Mouse (Mus musculus) CH12.LX (cell line): ENCODE results near the gene Itgam. TPM values are rescaled to one million over a fixed set of nuclear protein-coding genes. Genes with fewer than 3 reads are reported as not detected.

Source experiments
- DNase-seq: peaks from one replicate; pipeline ENCODE4 v3.0.0-alpha.2; 2013; ENCODE audit errors: extremely low read depth
- H3K27ac ChIP-seq: 2 replicates; pipeline ENCODE4 v1.5.1; 2012; ENCODE audit warnings: low read depth, mild to moderate bottlenecking, control low read depth, moderate library complexity; ENCODE audit not compliant: insufficient read depth
- H3K27me3 ChIP-seq: replicated peaks from 2 replicates; pipeline ENCODE3; 2012; ENCODE audit warnings: inconsistent platforms
- H3K36me3 ChIP-seq, 2 experiments: replicated peaks in 1 of 2; 2 replicates each; pipeline versions ENCODE3 to v1.6.1; 2012; ENCODE audit warnings: inconsistent platforms in 1 of 2, low read length in 1 of 2, mild to moderate bottlenecking in 1 of 2, mixed read lengths in 1 of 2, moderate library complexity in 1 of 2; ENCODE audit not compliant: control insufficient read depth in 1 of 2, insufficient read depth in 1 of 2
- H3K4me1 ChIP-seq, 2 experiments: 2 replicates each; pipeline ENCODE4 v1.6.1; 2012; ENCODE audit warnings: inconsistent platforms in 1 of 2, moderate library complexity in 1 of 2; ENCODE audit not compliant: insufficient read depth in 2 of 2, control insufficient read depth in 1 of 2
- H3K4me2 ChIP-seq: 2 replicates; pipeline ENCODE4 v1.6.1; 2012; ENCODE audit warnings: low read depth, mild to moderate bottlenecking, control low read depth; ENCODE audit not compliant: poor library complexity, insufficient read depth, severe bottlenecking
- H3K4me3 ChIP-seq, 3 experiments: fragments of 150-350 bp in 1 of 3; sonication (generic) in 1 of 3; replicated peaks in 1 of 3; 2 replicates each; pipeline versions ENCODE3 to v1.5.1; 2011 to 2012; ENCODE audit warnings: low read depth in 2 of 3, low read length in 2 of 3, mild to moderate bottlenecking in 2 of 3, moderate library complexity in 2 of 3, control low read depth in 1 of 3, improper control_type of control experiment in 1 of 3, inconsistent platforms in 1 of 3, mixed read lengths in 1 of 3; ENCODE audit not compliant: poor library complexity in 1 of 3
- H3K79me2 ChIP-seq: replicated peaks from 2 replicates; pipeline ENCODE4 v1.6.1; 2012; ENCODE audit warnings: mild to moderate bottlenecking, moderate library complexity; ENCODE audit not compliant: control insufficient read depth, poor library complexity, insufficient read depth, severe bottlenecking; ENCODE audit errors: extremely low read depth
- H3K9ac ChIP-seq: 2 replicates; pipeline ENCODE4 v1.6.1; 2012; ENCODE audit warnings: low read depth, mild to moderate bottlenecking, control low read depth, moderate library complexity; ENCODE audit not compliant: insufficient read depth
- H3K9me3 ChIP-seq: replicated peaks from 2 replicates; pipeline ENCODE3; 2012; ENCODE audit warnings: low read length, inconsistent platforms, mixed read lengths
- BHLHE40 ChIP-seq: IDR thresholded peaks from 2 replicates; pipeline ENCODE4 v1.6.1; 2011; ENCODE audit warnings: mild to moderate bottlenecking, low read depth, low read length, improper control_type of control experiment
- CHD1 ChIP-seq: IDR thresholded peaks from 2 replicates; pipeline ENCODE4 v1.6.1; 2012; ENCODE audit warnings: low read depth, low read length, improper control_type of control experiment, inconsistent platforms
- CHD2 ChIP-seq: IDR thresholded peaks from 2 replicates; pipeline ENCODE4 v1.6.1; 2011; ENCODE audit warnings: low read length, improper control_type of control experiment
- CTCF ChIP-seq, 2 experiments: IDR thresholded peaks in 1 of 2; conservative IDR thresholded peaks in 1 of 2; 2 replicates each; pipeline ENCODE4 v1.5.1; 2011 to 2012; ENCODE audit warnings: low read depth in 2 of 2, low read length in 2 of 2, improper control_type of control experiment in 1 of 2, inconsistent platforms in 1 of 2, mild to moderate bottlenecking in 1 of 2, moderate library complexity in 1 of 2
- E2F4 ChIP-seq: IDR thresholded peaks from 2 replicates; pipeline ENCODE4 v1.6.1; 2011; ENCODE audit warnings: low read depth, low read length, improper control_type of control experiment; ENCODE audit not compliant: insufficient replicate concordance
- EP300 ChIP-seq: IDR thresholded peaks from 2 replicates; pipeline ENCODE4 v1.6.1; 2011; ENCODE audit warnings: low read length, improper control_type of control experiment
- ETS1 ChIP-seq: conservative IDR thresholded peaks from 2 replicates; pipeline ENCODE4 v1.6.1; 2012; ENCODE audit warnings: low read depth, mild to moderate bottlenecking, inconsistent platforms, low read length, improper control_type of control experiment, moderate library complexity
- HCFC1 ChIP-seq: IDR thresholded peaks from 2 replicates; pipeline ENCODE4 v1.6.1; 2012; ENCODE audit warnings: low read depth, mild to moderate bottlenecking, inconsistent platforms, low read length, improper control_type of control experiment
- IRF4 ChIP-seq: IDR thresholded peaks from 2 replicates; pipeline ENCODE4 v1.6.1; 2014; ENCODE audit warnings: low read depth, mild to moderate bottlenecking, inconsistent platforms, low read length, improper control_type of control experiment
- JUN ChIP-seq: IDR thresholded peaks from 2 replicates; pipeline ENCODE4 v1.6.1; 2011; ENCODE audit warnings: low read depth, mild to moderate bottlenecking, low read length, improper control_type of control experiment, moderate library complexity; ENCODE audit not compliant: insufficient read depth
- JUND ChIP-seq: conservative IDR thresholded peaks from 2 replicates; pipeline ENCODE4 v1.6.1; 2011; ENCODE audit warnings: low read depth, low read length, improper control_type of control experiment
- KAT2A ChIP-seq: IDR thresholded peaks from 2 replicates; pipeline ENCODE4 v1.6.1; 2012; ENCODE audit warnings: low read length, improper control_type of control experiment, inconsistent platforms; ENCODE audit not compliant: insufficient replicate concordance
- MAFK ChIP-seq: IDR thresholded peaks from 2 replicates; pipeline ENCODE4 v1.6.1; 2011; ENCODE audit warnings: low read length, improper control_type of control experiment; ENCODE audit not compliant: insufficient replicate concordance
- MAX ChIP-seq: IDR thresholded peaks from 2 replicates; pipeline ENCODE4 v1.6.1; 2011; ENCODE audit warnings: low read length, improper control_type of control experiment
- MEF2A ChIP-seq: IDR thresholded peaks from 2 replicates; pipeline ENCODE4 v1.6.1; 2014; ENCODE audit warnings: low read depth, mild to moderate bottlenecking, inconsistent platforms, low read length, improper control_type of control experiment, borderline replicate concordance
- NELFE ChIP-seq: IDR thresholded peaks from 2 replicates; pipeline ENCODE4 v1.6.1; 2011; ENCODE audit warnings: low read depth, low read length, improper control_type of control experiment
- NRF1 ChIP-seq: IDR thresholded peaks from 2 replicates; pipeline ENCODE4 v1.6.1; 2014; ENCODE audit warnings: low read depth, mild to moderate bottlenecking, inconsistent platforms, low read length, improper control_type of control experiment, moderate library complexity
- RCOR1 ChIP-seq: conservative IDR thresholded peaks from 2 replicates; pipeline ENCODE4 v1.6.1; 2012; ENCODE audit warnings: low read depth, mild to moderate bottlenecking, inconsistent platforms, low read length, improper control_type of control experiment
- SIN3A ChIP-seq: IDR thresholded peaks from 2 replicates; pipeline ENCODE4 v1.6.1; 2012; ENCODE audit warnings: low read length, improper control_type of control experiment, inconsistent platforms
- SMC3 ChIP-seq: IDR thresholded peaks from 2 replicates; pipeline ENCODE4 v1.6.1; 2011; ENCODE audit warnings: low read depth, low read length, improper control_type of control experiment
- TBP ChIP-seq: conservative IDR thresholded peaks from 2 replicates; pipeline ENCODE4 v1.6.1; 2011; ENCODE audit warnings: low read depth, low read length, improper control_type of control experiment
- TCF12 ChIP-seq: IDR thresholded peaks from 2 replicates; pipeline ENCODE4 v1.6.1; 2014; ENCODE audit warnings: low read depth, mild to moderate bottlenecking, inconsistent platforms, low read length, improper control_type of control experiment
- UBTF ChIP-seq: IDR thresholded peaks from 2 replicates; pipeline ENCODE4 v1.6.1; 2012; ENCODE audit warnings: low read depth, mild to moderate bottlenecking, inconsistent platforms, low read length, improper control_type of control experiment, moderate library complexity
- ZKSCAN1 ChIP-seq: IDR thresholded peaks from 2 replicates; pipeline ENCODE4 v1.6.1; 2012; ENCODE audit warnings: low read depth, inconsistent platforms, low read length, improper control_type of control experiment, borderline replicate concordance
- dilution Hi-C: fragments of 300-500 bp; cut with MboI; formaldehyde crosslinking; loops from 2 replicates; pipeline ENCODE4 v1.14.3; 2020; ENCODE audit warnings: low sequenced_read_pairs; ENCODE audit not compliant: extremely low pct_unique_long_range_greater_than_20kb, extremely low pct_ligation_motif_present
- in situ Hi-C: fragments of 300-500 bp; cut with MboI; formaldehyde crosslinking; loops from 3 replicates; pipeline ENCODE4 v1.14.3; 2019; ENCODE audit warnings: low sequenced_read_pairs, low pct_ligation_motif_present, low pct_unique_long_range_greater_than_20kb, mixed read lengths
- polyA plus RNA-seq: library from polyadenylated mRNA; unstranded; fragments of >175 nt; gene quantifications from 2 replicates; pipeline ENCODE4 v1.2.1, GENCODE M21; 2012; ENCODE audit warnings: low read depth; ENCODE audit not compliant: insufficient read length
- total RNA-seq, 2 experiments: library from RNA; depleted of rRNA; stranded (reverse); fragments of 300-350 nt in 1 of 2; fragments of >200 nt in 1 of 2; gene quantifications; 2 replicates each; pipeline ENCODE4 v1.2.3; 2012 to 2014

Itgam gene
- total and polyA plus RNA-seq, 3 experiments: 0.13 to 1.1 (median 0.48) TPM

- no peak overlapping the region for H3K4me3 ChIP-seq
- peaks cover 6 to 23% of the 10 kb centered on the region in 2 experiments for H3K4me1 ChIP-seq
- DNase-seq: no peak
- no peaks in the 10 kb centered on the region for H3K79me2 ChIP-seq
- no peaks in the 10 kb centered on the region for H3K36me3 ChIP-seq
- in situ Hi-C loops (no loop called here), dilution Hi-C loops (no loop called here)
- peak; percentile 44; the same call in 1 of the 2 replicates for TF ChIP-seq ETS1
- 0 out of 4 replicates have a peak, but pooled peaks of 1 of the 2 experiments have one; percentile 27 for TF ChIP-seq CTCF (conservative IDR thresholded peaks at IDR 0.05 in 1 of 2, IDR thresholded peaks at IDR 0.05 in 1 of 2; ENCODE audit: low read depth in 2 of 2, low read length in 2 of 2)
- no peak for TF ChIP-seq MAX
- H3K9ac ChIP-seq: no peak overlapping the region
- no peak overlapping the region for H3K27ac ChIP-seq
- no peaks in the 10 kb centered on the region for H3K27me3 ChIP-seq
- H3K9me3 ChIP-seq: no peaks in the 10 kb centered on the region
- no peak overlapping the region for H3K4me2 ChIP-seq
Observed at GRCm38 (mm10) chr7:128044142-128044785, 18.2 kb upstream of the Itgam start.

GRCm38 (mm10) chr7:128045640-128046039 lies 16.8 kb upstream of the Itgam start:
- Histone ChIP-seq H3K4me1 (peaks cover 12 to 36% of the 10 kb centered on the region in 2 experiments), H3K4me2 (no peak overlapping the region), H3K9me3 (no peaks in the 10 kb centered on the region), H3K79me2 (no peaks in the 10 kb centered on the region), H3K27me3 (no peaks in the 10 kb centered on the region), H3K36me3 (no peaks in the 10 kb centered on the region), H3K4me3 (no peak overlapping the region), H3K9ac (no peak overlapping the region), H3K27ac (no peak overlapping the region)
- DNase-seq: no peak
- in situ Hi-C loops: no loop called here
- dilution Hi-C loops: no loop called here
- TF ChIP-seq UBTF: no peak
- TF ChIP-seq HCFC1: no peak
- TF ChIP-seq IRF4: no peak
- no peak for TF ChIP-seq TCF12
- TF ChIP-seq JUN: no peak

GRCm38 (mm10) chr7:128048819-128049218 lies 13.6 kb upstream of the Itgam start:
- in situ Hi-C loops (no loop called here), dilution Hi-C loops (no loop called here)

More at GRCm38 (mm10) chr7:128048819-128049218, 13.6 kb upstream of the Itgam start:
- Histone ChIP-seq H3K9ac (0 out of 2 replicates have a peak overlapping the region, but pooled peaks have one; percentile 51), H3K36me3 (no peaks in the 10 kb centered on the region), H3K27ac (peak overlapping the region; percentile 71), H3K4me3 (peak overlapping the region in 2 of 3 experiments; percentile 19 to 21), H3K27me3 (no peaks in the 10 kb centered on the region), H3K79me2 (no peaks in the 10 kb centered on the region), H3K4me1 (peaks cover 18 to 51% of the 10 kb centered on the region in 2 experiments), H3K4me2 (peak overlapping the region; percentile 92), H3K9me3 (peaks cover 4% of the 10 kb centered on the region)
- DNase-seq: peak; percentile 71
- no peak for TF ChIP-seq SMC3
- TF ChIP-seq NRF1: no peak
- TF ChIP-seq CHD2: no peak
- peak; percentile 30; the same call in 1 of the 2 replicates for TF ChIP-seq JUND
- TF ChIP-seq EP300: peak; percentile 87
- TF ChIP-seq CHD1: no peak
- no peak for TF ChIP-seq NELFE
- TF ChIP-seq IRF4: peak; percentile 87
- peak; percentile 59 for TF ChIP-seq MEF2A
- no peak for TF ChIP-seq E2F4
- no peak for TF ChIP-seq ZKSCAN1
- TF ChIP-seq TBP: 0 out of 2 replicates have a peak, but pooled peaks have one; percentile 25
- TF ChIP-seq KAT2A: no peak
- TF ChIP-seq MAFK: no peak
- 0 out of 2 replicates have a peak, but pooled peaks have one; percentile 22 for TF ChIP-seq ETS1
- 0 out of 2 replicates have a peak, but pooled peaks have one; percentile 20 for TF ChIP-seq BHLHE40
- peak; percentile 34; the same call in 1 of the 2 replicates for TF ChIP-seq RCOR1
- TF ChIP-seq SIN3A: no peak
- no peak for TF ChIP-seq UBTF
